ENCODE assay signal across 15 mouse cellular contexts in the genomic region with DNA sequence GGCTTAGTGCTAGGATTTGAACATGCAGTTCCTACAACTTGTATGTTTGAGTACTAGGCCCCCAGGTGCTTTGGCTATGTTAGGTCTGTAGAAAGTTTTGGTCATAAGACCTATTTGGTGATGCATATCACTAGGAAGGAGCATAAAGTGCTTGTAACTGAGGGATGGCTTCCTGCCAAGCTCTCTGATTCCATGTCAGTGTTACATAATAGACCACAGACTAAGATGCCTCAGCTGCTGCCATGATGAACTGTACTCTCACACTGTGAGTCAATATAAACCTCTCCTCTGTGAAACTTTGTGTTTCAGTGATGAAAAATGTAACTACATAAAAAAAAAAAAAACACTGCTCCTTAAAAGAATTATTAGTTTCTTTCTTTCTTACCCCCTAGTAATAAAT.
A peak's percentile ranks its signal among the peaks of the same experiment; 100 is the strongest.
DNase-seq lines count a peak whose midpoint lies in the region; ATAC-seq and TF ChIP-seq lines count a peak whose summit lies in the region.
"Had no signal": no experiment of that assay in that cellular context is flagged by ENCODE, and none has a peak within 500 bp of the region (broad histone marks: within the 10 kb centered on the region; RNA-seq: fewer than 3 reads in every experiment).

No protein-coding gene starts in this region.

- ATAC-seq in forebrain, embryonic 14.5 days: no peak
- ATAC-seq in forebrain, embryonic 15.5 days (replicated peaks): no peak
- peak; percentile 28; the same call in 1 of the 2 replicates for ATAC-seq in lung, embryonic 14.5 days (ENCODE audit: insufficient read depth)
- ATAC-seq: forebrain, embryonic 13.5 days; intestine, postnatal 0 days had no signal

- H3K9me3 ChIP-seq in forebrain, embryonic 14.5 days (replicated peaks; ENCODE audit: control insufficient read depth, low read length): no peaks in the 10 kb centered on the region
- no peaks in the 10 kb centered on the region for H3K9me3 ChIP-seq in forebrain, embryonic 15.5 days
- no peaks in the 10 kb centered on the region for H3K9me3 ChIP-seq in lung, embryonic 14.5 days (ENCODE audit: low read depth, low read length)
- H3K9me3 ChIP-seq: forebrain, embryonic 13.5 days; heart, embryonic 10.5 days; limb, embryonic 15.5 days had no signal

- H3K27ac ChIP-seq in forebrain, embryonic 14.5 days (ENCODE audit: low read depth, low read length): no peak overlapping the region
- no peak overlapping the region for H3K27ac ChIP-seq in forebrain, embryonic 15.5 days (replicated peaks)
- no peak overlapping the region for H3K27ac ChIP-seq in lung, embryonic 14.5 days (ENCODE audit: low read depth)
- H3K27ac ChIP-seq: forebrain, embryonic 13.5 days; gastrocnemius, adult 2 months; heart, embryonic 10.5 days; limb, embryonic 15.5 days had no signal

- peak; percentile 29 for DNase-seq in forebrain, embryonic 14.5 days (ENCODE audit: low spot score)
- DNase-seq in lung, embryonic 14.5 days: peak; percentile 70
- DNase-seq in lung, postnatal 25 days (ENCODE audit: low spot score): no peak
- peak; percentile 40 for DNase-seq in NIH3T3 (ENCODE audit: low read depth)
- peak; percentile 1 for DNase-seq in lung, postnatal 36 days
- no peak for DNase-seq in thymus, postnatal 4 days
- DNase-seq: cerebellum, adult 2 months; gastrocnemius, adult 2 months; right cerebral cortex, adult 18-20 months; thymus, adult 2 months had no signal

- H3K4me1 ChIP-seq in forebrain, embryonic 14.5 days (ENCODE audit: control insufficient read depth, insufficient read depth, low read length): no peaks in the 10 kb centered on the region
- no peaks in the 10 kb centered on the region for H3K4me1 ChIP-seq in forebrain, embryonic 15.5 days
- no peaks in the 10 kb centered on the region for H3K4me1 ChIP-seq in lung, embryonic 14.5 days (ENCODE audit: insufficient read depth)
- H3K4me1 ChIP-seq: forebrain, embryonic 13.5 days; heart, embryonic 10.5 days; limb, embryonic 15.5 days had no signal

- H3K4me3 ChIP-seq in forebrain, embryonic 14.5 days (ENCODE audit: low read depth, low read length): no peak overlapping the region
- H3K4me3 ChIP-seq in forebrain, embryonic 15.5 days: no peak overlapping the region
- H3K4me3 ChIP-seq in lung, embryonic 14.5 days (ENCODE audit: low read depth, low read length): no peak overlapping the region
- H3K4me3 ChIP-seq: forebrain, embryonic 13.5 days; gastrocnemius, adult 2 months; heart, embryonic 10.5 days; limb, embryonic 15.5 days had no signal

- no peak overlapping the region for H3K9ac ChIP-seq in forebrain, embryonic 14.5 days (ENCODE audit: low read length)
- no peak overlapping the region for H3K9ac ChIP-seq in forebrain, embryonic 15.5 days (replicated peaks)
- no peak overlapping the region for H3K9ac ChIP-seq in lung, embryonic 14.5 days
- H3K9ac ChIP-seq: forebrain, embryonic 13.5 days; limb, embryonic 15.5 days had no signal

- no peaks in the 10 kb centered on the region for H3K36me3 ChIP-seq in forebrain, embryonic 14.5 days (ENCODE audit: control insufficient read depth, insufficient read depth, low read length)
- H3K36me3 ChIP-seq in forebrain, embryonic 15.5 days: no peaks in the 10 kb centered on the region
- H3K36me3 ChIP-seq in lung, embryonic 14.5 days (ENCODE audit: insufficient read depth): no peaks in the 10 kb centered on the region
- H3K36me3 ChIP-seq: heart, embryonic 10.5 days; limb, embryonic 15.5 days had no signal

- no peak for TF ChIP-seq CTCF in lung, embryonic 14.5 days (IDR thresholded peaks at IDR 0.05; ENCODE audit: low read depth)

- H3K4me2 ChIP-seq in forebrain, embryonic 14.5 days (ENCODE audit: low read length): no peak overlapping the region
- no peak overlapping the region for H3K4me2 ChIP-seq in forebrain, embryonic 15.5 days (replicated peaks)
- no peak overlapping the region for H3K4me2 ChIP-seq in lung, embryonic 14.5 days
- H3K4me2 ChIP-seq: forebrain, embryonic 13.5 days; limb, embryonic 15.5 days had no signal

- H3K27me3 ChIP-seq in forebrain, embryonic 14.5 days (replicated peaks; ENCODE audit: control insufficient read depth, insufficient read depth, low read length): no peaks in the 10 kb centered on the region
- no peaks in the 10 kb centered on the region for H3K27me3 ChIP-seq in forebrain, embryonic 15.5 days
- no peaks in the 10 kb centered on the region for H3K27me3 ChIP-seq in lung, embryonic 14.5 days (ENCODE audit: insufficient read depth, low read length)
- H3K27me3 ChIP-seq: forebrain, embryonic 13.5 days; limb, embryonic 15.5 days had no signal

Comparison
In these comparisons a context has a peak if more than half of its experiments do, and no peak if none do; other contexts are left out.
1. DNase-seq: peak in forebrain, embryonic 14.5 days (single experiment), lung, embryonic 14.5 days (single experiment), NIH3T3 (single experiment) and lung, postnatal 36 days (single experiment); none in lung, postnatal 25 days (single experiment) and thymus, postnatal 4 days (single experiment).